Mouse (Mus musculus) lung, postnatal 0 days (tissue): ENCODE data around the gene Sntb2. TPM values are rescaled to one million over a fixed set of nuclear protein-coding genes. Genes with fewer than 3 reads are reported as not detected.
"Not testable (repeated sequence)": the region's sequence is repeated elsewhere in the genome, so short reads cannot be mapped to it uniquely, and the experiment has no call there.

Experiments
- ATAC-seq: fragments of 200-750 bp; cut with Nextera tagmentation; 2 replicates; pipeline ENCODE4 v1.8.0; 2017; ENCODE audit warnings: moderate library complexity
- DNase-seq: peaks from one replicate; pipeline ENCODE4 v3.0.0-alpha.2; 2016; ENCODE audit warnings: low spot score
- H3K27ac ChIP-seq: fragments of 300-500 bp; sonication (generic); 2 replicates; pipeline ENCODE4 v1.5.1; 2014; ENCODE audit warnings: antibody characterized with exemption, mild to moderate bottlenecking, low read length, mixed read lengths
- H3K27me3 ChIP-seq: fragments of 300-500 bp; sonication (generic); replicated peaks from 2 replicates; pipeline ENCODE4 v1.6.1; 2014; ENCODE audit warnings: low read length, mixed read lengths; ENCODE audit not compliant: insufficient read depth
- H3K36me3 ChIP-seq: fragments of 300-500 bp; sonication (generic); 2 replicates; pipeline ENCODE4 v1.6.1; 2014; ENCODE audit warnings: low read length, mixed read lengths; ENCODE audit not compliant: insufficient read depth
- H3K4me1 ChIP-seq: fragments of 300-500 bp; sonication (generic); 2 replicates; pipeline ENCODE4 v1.6.1; 2014; ENCODE audit warnings: antibody characterized with exemption, low read depth, low read length, mixed read lengths; ENCODE audit not compliant: insufficient read depth
- H3K4me2 ChIP-seq: fragments of 300-500 bp; sonication (generic); replicated peaks from 2 replicates; pipeline ENCODE4 v1.6.1; 2014; ENCODE audit warnings: low read depth, mild to moderate bottlenecking, low read length, moderate library complexity, mixed read lengths
- H3K4me3 ChIP-seq: fragments of 300-500 bp; sonication (generic); 2 replicates; pipeline ENCODE4 v1.5.1; 2014; ENCODE audit warnings: low read depth, low read length
- H3K9ac ChIP-seq: fragments of 300-500 bp; sonication (generic); replicated peaks from 2 replicates; pipeline ENCODE4 v1.6.1; 2014; ENCODE audit warnings: low read depth, mild to moderate bottlenecking
- H3K9me3 ChIP-seq: fragments of 300-500 bp; sonication (generic); 2 replicates; pipeline ENCODE4 v1.6.1; 2016; ENCODE audit warnings: low read length, mixed read lengths
- CTCF ChIP-seq: IDR thresholded peaks from 2 replicates; pipeline ENCODE4 v1.5.1; 2016; ENCODE audit warnings: antibody characterized with exemption, mild to moderate bottlenecking
- EP300 ChIP-seq: IDR thresholded peaks from 2 replicates; pipeline ENCODE4 v1.6.1; 2016; ENCODE audit warnings: antibody characterized with exemption, mild to moderate bottlenecking, control low read depth
- WGBS: fragments of 180-500 bp; shearing (Covaris S2); extraction: QIAGEN DNeasy Blood & Tissue Kit; methylation state at CpG from one replicate; pipeline ENCODE4 v1.1.7; 2014; 5-methylcytosine and 5-hydroxymethylcytosine counted together
- polyA plus RNA-seq: library from polyadenylated mRNA; unstranded; fragments of >200 nt; fragmentation: Nextera tagmentation; extraction: Ambion mirVana; gene quantifications from 2 replicates; pipeline ENCODE4 v1.2.1, GENCODE M21; 2015

The Sntb2 gene
- polyA plus RNA-seq, 1 experiment from 2014 or later = 13.4 TPM

- no peak for TF ChIP-seq EP300
- no peak for TF ChIP-seq CTCF
- WGBS = 92% methylated on average over 7 of the region's 7 CpGs
- Histone ChIP-seq H3K36me3 (0 out of 2 replicates have a peak, but pooled peaks cover 5% of the 10 kb centered on the region), H3K4me2 (no peak overlapping the region), H3K9ac (no peak overlapping the region), H3K27ac (no peak overlapping the region), H3K9me3 (no peaks in the 10 kb centered on the region), H3K27me3 (no peaks in the 10 kb centered on the region), H3K4me1 (no peaks in the 10 kb centered on the region), H3K4me3 (no peak overlapping the region)
- no peak for DNase-seq
- ATAC-seq = no peak
Measured at GRCm38 (mm10) chr8:106991393-106991792, 55.8 kb downstream of the Sntb2 start.

DNA sequence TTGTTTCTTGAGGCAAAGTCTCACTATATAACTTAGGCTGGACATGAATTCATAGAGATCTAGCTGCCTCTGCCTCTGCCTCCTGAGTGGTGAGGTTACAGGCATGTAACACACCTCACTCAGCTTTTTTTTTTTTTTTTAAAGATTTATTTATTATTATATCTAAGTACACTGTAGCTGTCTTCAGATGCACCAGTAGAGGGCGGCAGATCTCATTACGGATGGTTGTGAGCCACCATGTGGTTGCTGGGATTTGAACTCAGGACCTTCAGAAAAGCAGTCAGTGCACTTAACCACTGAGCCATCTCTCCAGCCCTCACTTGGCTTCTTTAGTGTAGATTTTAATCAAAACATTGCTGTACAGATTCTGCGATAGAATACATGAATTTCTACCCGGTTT is 60.8 kb downstream of the Sntb2 start:
- WGBS = 89% methylated on average over 4 of the region's 4 CpGs
- peaks cover 11% of the 10 kb centered on the region; the same call in 1 of the 2 replicates for H3K36me3 ChIP-seq
- not testable (repeated sequence) for DNase-seq, H3K4me3 ChIP-seq, H3K27ac ChIP-seq, H3K9me3 ChIP-seq, H3K9ac ChIP-seq, H3K27me3 ChIP-seq, H3K4me1 ChIP-seq, H3K4me2 ChIP-seq, ATAC-seq
- peak; percentile 24 for TF ChIP-seq CTCF

DNA sequence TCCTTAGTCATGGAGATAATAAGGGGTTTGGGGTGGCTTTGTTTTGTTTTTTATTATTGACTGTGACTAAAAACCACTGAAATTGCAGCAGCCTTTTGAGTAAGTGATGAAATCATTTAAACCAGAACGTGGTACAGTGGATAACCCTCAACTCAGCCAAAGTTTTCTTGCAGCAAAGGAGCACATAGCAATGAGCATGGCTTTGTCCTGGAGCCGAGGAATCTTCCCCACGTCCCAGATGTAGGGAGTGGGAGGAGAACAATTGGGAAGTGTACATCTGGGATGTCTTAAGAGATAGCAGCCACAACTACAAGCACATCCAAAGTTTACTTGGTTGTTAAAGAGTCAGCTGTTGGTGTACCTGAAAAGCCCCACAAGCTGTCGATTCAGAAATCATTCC is 61.9 kb downstream of the Sntb2 start:
- no peak for ATAC-seq
- WGBS = 79% methylated on average over 4 of the region's 4 CpGs

DNA sequence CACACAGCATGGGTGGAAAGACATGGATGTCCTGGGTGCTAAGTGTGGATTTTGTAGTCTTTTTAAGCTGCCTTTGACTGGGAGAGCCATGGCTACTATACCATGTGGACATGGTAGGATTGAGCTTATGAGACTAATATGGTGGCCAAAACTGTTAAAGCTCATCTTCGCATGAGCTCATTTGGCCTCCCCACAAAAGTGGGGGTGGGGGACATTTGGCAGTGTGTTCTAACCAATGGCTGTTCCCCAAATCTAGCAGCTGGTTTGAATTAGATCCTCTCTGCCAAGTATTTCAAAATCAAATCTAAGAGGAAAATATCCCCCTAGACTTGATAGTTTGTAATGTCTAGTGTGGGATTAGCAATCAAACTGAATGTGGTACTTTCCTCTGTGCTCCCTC is 63.5 kb downstream of the Sntb2 start:
- 92% methylated on average over 1 of the region's 1 CpGs for WGBS
- H3K27me3 ChIP-seq = no peaks in the 10 kb centered on the region
- TF ChIP-seq EP300 (no peak), CTCF (no peak)
- DNase-seq (peak; percentile 82), ATAC-seq (peak; percentile 62)
- H3K27ac ChIP-seq = no peak overlapping the region
- H3K4me1 ChIP-seq = no peaks in the 10 kb centered on the region
- H3K9me3 ChIP-seq = no peaks in the 10 kb centered on the region
- no peak overlapping the region for H3K9ac ChIP-seq
- H3K4me3 ChIP-seq = no peak overlapping the region
- H3K36me3 ChIP-seq = peaks cover 5% of the 10 kb centered on the region; the same call in 1 of the 2 replicates
- no peak overlapping the region for H3K4me2 ChIP-seq

More for the DNA sequence above, 61.9 kb downstream of the Sntb2 start:
- DNase-seq = no peak
- no peaks in the 10 kb centered on the region for H3K9me3 ChIP-seq
- no peak overlapping the region for H3K4me2 ChIP-seq
- no peak overlapping the region for H3K4me3 ChIP-seq
- H3K9ac ChIP-seq = no peak overlapping the region
- no peaks in the 10 kb centered on the region for H3K4me1 ChIP-seq
- H3K36me3 ChIP-seq = peaks cover 5% of the 10 kb centered on the region; the same call in 1 of the 2 replicates
- no peak for TF ChIP-seq CTCF
- TF ChIP-seq EP300 = no peak
- no peaks in the 10 kb centered on the region for H3K27me3 ChIP-seq
- H3K27ac ChIP-seq = no peak overlapping the region

DNA sequence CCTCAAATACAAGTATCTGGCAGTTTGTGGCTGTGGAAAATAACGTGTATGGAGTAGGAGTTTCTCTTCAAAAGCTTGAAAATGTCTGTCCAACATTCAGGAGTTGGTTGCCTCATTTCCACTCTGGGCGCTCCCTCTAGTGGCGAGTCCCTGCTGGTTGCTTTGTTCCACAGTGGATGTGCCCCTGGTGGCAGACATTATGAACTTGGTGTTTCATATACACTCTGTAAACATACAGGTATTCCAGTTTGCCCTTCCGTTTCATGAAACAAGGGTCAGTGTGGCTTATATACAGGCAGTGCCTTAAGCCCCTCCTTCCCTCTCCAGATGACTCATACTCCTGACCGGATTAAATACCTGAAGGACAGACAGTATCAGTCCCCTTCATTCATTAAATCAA is 67.0 kb downstream of the Sntb2 start:
- Histone ChIP-seq H3K4me3 (no peak overlapping the region), H3K9ac (no peak overlapping the region), H3K9me3 (no peaks in the 10 kb centered on the region), H3K27me3 (no peaks in the 10 kb centered on the region), H3K27ac (no peak overlapping the region), H3K36me3 (peaks cover 2% of the 10 kb centered on the region; the same call in 1 of the 2 replicates), H3K4me1 (no peaks in the 10 kb centered on the region), H3K4me2 (no peak overlapping the region)
- TF ChIP-seq CTCF = peak; percentile 100
- TF ChIP-seq EP300 = no peak
- ATAC-seq (peak; percentile 77), DNase-seq (peak; percentile 95)
- WGBS = 16% methylated on average over 5 of the region's 5 CpGs

GRCm38 (mm10) chr8:107007795-107008194 is 72.2 kb downstream of the Sntb2 start:
- Histone ChIP-seq H3K36me3 (peaks cover 12% of the 10 kb centered on the region; the same call in 1 of the 2 replicates), H3K4me3 (no peak overlapping the region), H3K27me3 (no peaks in the 10 kb centered on the region), H3K9ac (no peak overlapping the region), H3K27ac (no peak overlapping the region), H3K4me2 (no peak overlapping the region), H3K9me3 (no peaks in the 10 kb centered on the region), H3K4me1 (no peaks in the 10 kb centered on the region)
- 77% methylated on average over 3 of the region's 3 CpGs for WGBS
- no peak for DNase-seq
- ATAC-seq = no peak
- TF ChIP-seq EP300 (no peak), CTCF (no peak)

- H3K36me3 ChIP-seq = peaks cover 12% of the 10 kb centered on the region; the same call in 1 of the 2 replicates
- TF ChIP-seq EP300 = no peak
- no peak for TF ChIP-seq CTCF
- ATAC-seq = peak; percentile 28; the same call in 1 of the 2 replicates
Measured at GRCm38 (mm10) chr8:107012666-107013065, 77.1 kb downstream of the Sntb2 start.

More at GRCm38 (mm10) chr8:107012666-107013065, 77.1 kb downstream of the Sntb2 start:
- DNase-seq = peak; percentile 18
- 85% methylated on average over 2 of the region's 2 CpGs for WGBS
- Histone ChIP-seq H3K4me3 (no peak overlapping the region), H3K9ac (no peak overlapping the region), H3K9me3 (no peaks in the 10 kb centered on the region), H3K27ac (no peak overlapping the region), H3K4me2 (no peak overlapping the region), H3K4me1 (no peaks in the 10 kb centered on the region), H3K27me3 (no peaks in the 10 kb centered on the region)
